Mouse (Mus musculus) G1E (cell line): ENCODE results near the gene Fam185a.

Source experiments
- CTCF ChIP-seq: IDR thresholded peaks from 2 replicates; pipeline ENCODE4 v1.5.1; 2012; ENCODE audit warnings: low read depth, low read length, inconsistent platforms, mixed read lengths
- GATA1 ChIP-seq: IDR thresholded peaks from 2 replicates; pipeline ENCODE4 v1.6.1; 2012; ENCODE audit warnings: borderline replicate concordance, low read length, inconsistent platforms, mixed read lengths
- TAL1 ChIP-seq: conservative IDR thresholded peaks from 2 replicates; pipeline ENCODE4 v1.6.1; 2012; ENCODE audit warnings: low read depth, low read length, inconsistent platforms, mixed read lengths

- TF ChIP-seq CTCF (no peak), TAL1 (no peak), GATA1 (no peak)
Observed at GRCm38 (mm10) chr5:21518207-21518606, 93.4 kb downstream of the Fam185a start.
